Mouse (Mus musculus) stomach, embryonic 16.5 days (tissue): ENCODE results near the gene Ccdc124. TPM values are rescaled to one million over a fixed set of nuclear protein-coding genes. Genes with fewer than 3 reads are reported as not detected.
"Not testable (repeated sequence)": the region's sequence is repeated elsewhere in the genome, so short reads cannot be mapped to it uniquely, and the experiment has no call there.

Experiments used
- ATAC-seq: fragments of 200-750 bp; cut with Nextera tagmentation; 2 replicates; pipeline ENCODE4 v1.8.0; 2017; ENCODE audit warnings: moderate number of reproducible peaks, moderate TSS enrichment; ENCODE audit not compliant: insufficient read depth, low FRiP score
- H3K27ac ChIP-seq: fragments of 300-500 bp; sonication (generic); 2 replicates; pipeline ENCODE4 v1.5.1; 2014; ENCODE audit warnings: low read length
- H3K27me3 ChIP-seq: fragments of 300-500 bp; sonication (generic); 2 replicates; pipeline ENCODE4 v1.6.1; 2014; ENCODE audit warnings: low read length, control low read depth, mixed read lengths; ENCODE audit not compliant: control insufficient read depth, insufficient read depth
- H3K36me3 ChIP-seq: fragments of 300-500 bp; sonication (generic); 2 replicates; pipeline ENCODE4 v1.6.1; 2014; ENCODE audit warnings: low read length; ENCODE audit not compliant: control insufficient read depth, insufficient read depth
- H3K4me1 ChIP-seq: fragments of 300-500 bp; sonication (generic); 2 replicates; pipeline ENCODE4 v1.6.1; 2014; ENCODE audit warnings: low read length, control low read depth, mixed read lengths; ENCODE audit not compliant: control insufficient read depth, insufficient read depth
- H3K4me2 ChIP-seq: fragments of 300-500 bp; sonication (generic); 2 replicates; pipeline ENCODE4 v1.6.1; 2014; ENCODE audit warnings: low read depth, low read length, mixed read lengths
- H3K4me3 ChIP-seq: fragments of 300-500 bp; sonication (generic); replicated peaks from 2 replicates; pipeline ENCODE4 v1.5.1; 2014; ENCODE audit warnings: mild to moderate bottlenecking, low read length
- H3K9ac ChIP-seq: fragments of 300-500 bp; sonication (generic); 2 replicates; pipeline ENCODE4 v1.6.1; 2014; ENCODE audit warnings: low read length
- H3K9me3 ChIP-seq: fragments of 300-500 bp; sonication (generic); replicated peaks from 2 replicates; pipeline ENCODE4 v1.6.1; 2016; ENCODE audit warnings: low read length, control low read depth; ENCODE audit not compliant: control insufficient read depth
- WGBS: fragments of 180-500 bp; shearing (Covaris S2); extraction: QIAGEN DNeasy Blood & Tissue Kit; methylation state at CpG from one replicate; pipeline ENCODE4 v1.1.7; 2014; 5-methylcytosine and 5-hydroxymethylcytosine counted together
- microRNA-seq: library from miRNA; unstranded; fragments of <30 nt; microRNA quantifications from one replicate; pipeline ENCODE4, GENCODE M21; 2016
- polyA plus RNA-seq: library from polyadenylated mRNA; unstranded; fragments of >200 nt; fragmentation: Nextera tagmentation; extraction: Ambion mirVana; gene quantifications from 2 replicates; pipeline ENCODE4 v1.2.1, GENCODE M21; 2015

The Ccdc124 gene
- polyA plus RNA-seq, 1 experiment from 2014 or later: 89.6 TPM

- H3K4me2 ChIP-seq: no peak overlapping the region
- no peak overlapping the region for H3K9ac ChIP-seq
- no peak overlapping the region for H3K27ac ChIP-seq
- no peaks in the 10 kb centered on the region; the same call in 1 of the 2 replicates for H3K4me1 ChIP-seq
- H3K4me3 ChIP-seq: no peak overlapping the region
- H3K9me3 ChIP-seq: no peaks in the 10 kb centered on the region
- no peak for ATAC-seq
- H3K36me3 ChIP-seq: no peaks in the 10 kb centered on the region
- WGBS: 81% methylated on average over 8 of the region's 8 CpGs
- no peaks in the 10 kb centered on the region for H3K27me3 ChIP-seq
Measured at GRCm38 (mm10) chr8:70825816-70826215, 47.9 kb downstream of the Ccdc124 start.

- no peaks in the 10 kb centered on the region for H3K36me3 ChIP-seq
- no peak overlapping the region for H3K4me3 ChIP-seq
- H3K9ac ChIP-seq: no peak overlapping the region
- H3K4me2 ChIP-seq: no peak overlapping the region
- no peak overlapping the region for H3K27ac ChIP-seq
- WGBS: 82% methylated on average over 7 of the region's 7 CpGs
- peaks cover 6% of the 10 kb centered on the region; the same call in 1 of the 2 replicates for H3K4me1 ChIP-seq
- H3K9me3 ChIP-seq: no peaks in the 10 kb centered on the region; the same call in 1 of the 2 replicates
- no peak for ATAC-seq
- no peaks in the 10 kb centered on the region for H3K27me3 ChIP-seq
Measured at GRCm38 (mm10) chr8:70823802-70824201, 49.9 kb downstream of the Ccdc124 start.

- not testable (repeated sequence) for H3K4me1 ChIP-seq, ATAC-seq, H3K4me2 ChIP-seq, H3K36me3 ChIP-seq, H3K4me3 ChIP-seq, H3K27ac ChIP-seq, H3K27me3 ChIP-seq, H3K9ac ChIP-seq, H3K9me3 ChIP-seq
- WGBS: 86% methylated on average over 3 of the region's 3 CpGs
Measured at GRCm38 (mm10) chr8:70822594-70822993, 51.1 kb downstream of the Ccdc124 start.

GRCm38 (mm10) chr8:70821992-70822391 is 51.7 kb downstream of the Ccdc124 start:
- H3K4me2 ChIP-seq: no peak overlapping the region
- no peak for ATAC-seq
- H3K27ac ChIP-seq: no peak overlapping the region
- peaks cover 6% of the 10 kb centered on the region; the same call in 1 of the 2 replicates for H3K4me1 ChIP-seq
- no peaks in the 10 kb centered on the region for H3K36me3 ChIP-seq
- peaks cover 2% of the 10 kb centered on the region; the same call in 1 of the 2 replicates for H3K9me3 ChIP-seq
- WGBS: 37% methylated on average over 11 of the region's 11 CpGs
- H3K4me3 ChIP-seq: no peak overlapping the region
- H3K27me3 ChIP-seq: no peaks in the 10 kb centered on the region
- H3K9ac ChIP-seq: peak overlapping the region; percentile 38

GRCm38 (mm10) chr8:70821399-70821962 is 52.3 kb downstream of the Ccdc124 start:
- peaks cover 2% of the 10 kb centered on the region; the same call in 1 of the 2 replicates for H3K9me3 ChIP-seq
- H3K4me3 ChIP-seq: no peak overlapping the region
- peak overlapping the region; percentile 38 for H3K9ac ChIP-seq
- 17% methylated on average over 30 of the region's 30 CpGs for WGBS
- H3K27ac ChIP-seq: no peak overlapping the region
- H3K27me3 ChIP-seq: no peaks in the 10 kb centered on the region
- H3K4me1 ChIP-seq: peaks cover 12% of the 10 kb centered on the region; the same call in 1 of the 2 replicates
- no peak overlapping the region for H3K4me2 ChIP-seq
- no peaks in the 10 kb centered on the region for H3K36me3 ChIP-seq
- 0 out of 2 replicates have a peak, but pooled peaks have one; percentile 9 for ATAC-seq

GRCm38 (mm10) chr8:70820101-70820935 is 53.4 kb downstream of the Ccdc124 start:
- ATAC-seq: peak; percentile 84
- H3K4me3 ChIP-seq: no peak overlapping the region; the same call in 1 of the 2 replicates
- no peaks in the 10 kb centered on the region for H3K36me3 ChIP-seq
- H3K27me3 ChIP-seq: no peaks in the 10 kb centered on the region
- H3K4me2 ChIP-seq: peak overlapping the region; percentile 40
- WGBS: 5% methylated on average over 31 of the region's 31 CpGs
- H3K9ac ChIP-seq: peak overlapping the region; percentile 51; the same call in 1 of the 2 replicates
- peaks cover 2% of the 10 kb centered on the region; the same call in 1 of the 2 replicates for H3K9me3 ChIP-seq
- no peak overlapping the region for H3K27ac ChIP-seq
- peaks cover 12% of the 10 kb centered on the region; the same call in 1 of the 2 replicates for H3K4me1 ChIP-seq

Small RNA genes within 50 kb of the gene (microRNA-seq; reads per million reads assigned to microRNA genes)
- gene Mir7067: 0.66 reads per million

Other genes with a start within 250 kb of the Ccdc124 start
- 0.57 and 0.60 TPM in 2 replicates for gene Gdf15, start 241.5 kb downstream of the Ccdc124 start, polyA plus RNA-seq
- gene Pgpep1, start 213.5 kb downstream of the Ccdc124 start, polyA plus RNA-seq: 47.4 and 57.5 TPM in 2 replicates
- 154 and 173 TPM in 2 replicates for gene Lsm4, start 200.7 kb downstream of the Ccdc124 start, polyA plus RNA-seq
- gene Jund, start 175.0 kb downstream of the Ccdc124 start, polyA plus RNA-seq: 22.5 and 30.0 TPM in 2 replicates
- not detected in 2 replicates for gene Iqcn, start 170.5 kb downstream of the Ccdc124 start, polyA plus RNA-seq
- gene Gm3336, start 155.4 kb downstream of the Ccdc124 start, polyA plus RNA-seq: 2.0 and 4.2 TPM in 2 replicates
- gene Pde4c, start 150.2 kb downstream of the Ccdc124 start, polyA plus RNA-seq: 0.23 and 0.84 TPM in 2 replicates
- 23.4 and 23.8 TPM in 2 replicates for gene Rab3a, start 119.3 kb downstream of the Ccdc124 start, polyA plus RNA-seq
- 47.6 and 54.3 TPM in 2 replicates for gene Mpv17l2, start 113.0 kb downstream of the Ccdc124 start, polyA plus RNA-seq
- 57.6 and 60.8 TPM in 2 replicates for gene Pik3r2, start 97.2 kb downstream of the Ccdc124 start, polyA plus RNA-seq
- gene Mast3, start 68.9 kb downstream of the Ccdc124 start, polyA plus RNA-seq: 10.0 and 10.5 TPM in 2 replicates
- 0.23 TPM in 1 of 2 replicates, not detected in the other for gene Il12rb1, start 65.5 kb downstream of the Ccdc124 start, polyA plus RNA-seq
- gene Arrdc2, start 34.2 kb downstream of the Ccdc124 start, polyA plus RNA-seq: 6.0 and 7.1 TPM in 2 replicates
- gene Kcnn1, start 10.7 kb downstream of the Ccdc124 start, polyA plus RNA-seq: 1.4 TPM in 2 replicates
- 8.2 and 13.8 TPM in 2 replicates for gene Slc5a5, start 18.8 kb upstream of the Ccdc124 start, polyA plus RNA-seq
- 3,565 and 3,656 TPM in 2 replicates for gene Rpl18a, start 23.5 kb upstream of the Ccdc124 start, polyA plus RNA-seq
- gene Map1s, start 32.0 kb upstream of the Ccdc124 start, polyA plus RNA-seq: 39.8 and 41.4 TPM in 2 replicates